Mouse (Mus musculus) spleen, adult 2 months (tissue): ENCODE measurements at regions not wholly inside any gene's neighbourhood (a gene's known extent, or its start where the extent isn't known, plus 50 kb on each side); places are given as distances from the start of the nearest gene placed in this dataset.

ENCODE experiments used
- DNase-seq, 2 experiments: peaks; one replicate each; pipeline versions ENCODE4 v3.0.0 to v3.0.0-alpha.2; 2012 to 2021; ENCODE audit warnings: low spot score in 2 of 2, low read depth in 1 of 2
- H3K27ac ChIP-seq: fragments of 200-500 bp; 2 replicates; pipeline ENCODE4 v1.5.1; 2012; ENCODE audit warnings: low read length, inconsistent platforms; ENCODE audit not compliant: insufficient read depth
- H3K27me3 ChIP-seq: fragments of 200-500 bp; 2 replicates; pipeline ENCODE4 v1.6.1; 2012; ENCODE audit warnings: mild to moderate bottlenecking, moderate library complexity, low read length, inconsistent platforms; ENCODE audit not compliant: control insufficient read depth, insufficient read depth
- H3K36me3 ChIP-seq: fragments of 200-500 bp; 2 replicates; pipeline ENCODE4 v1.6.1; 2012; ENCODE audit warnings: mild to moderate bottlenecking, low read length, inconsistent platforms; ENCODE audit not compliant: control insufficient read depth, insufficient read depth
- H3K4me1 ChIP-seq: fragments of 200-500 bp; 2 replicates; pipeline ENCODE4 v1.6.1; 2011; ENCODE audit warnings: inconsistent platforms; ENCODE audit not compliant: control insufficient read depth, insufficient read depth, insufficient read length
- H3K4me3 ChIP-seq: fragments of 200-500 bp; 2 replicates; pipeline ENCODE4 v1.5.1; 2011; ENCODE audit warnings: mild to moderate bottlenecking, inconsistent platforms; ENCODE audit not compliant: insufficient read depth, insufficient read length; ENCODE audit errors: extremely low read depth
- CTCF ChIP-seq: fragments of 200-500 bp; IDR thresholded peaks from 2 replicates; pipeline ENCODE4 v1.5.1; 2011; ENCODE audit warnings: mild to moderate bottlenecking, inconsistent platforms; ENCODE audit not compliant: insufficient read depth, insufficient read length, insufficient replicate concordance; ENCODE audit errors: extremely low read depth
- POLR2A ChIP-seq: fragments of 200-500 bp; IDR thresholded peaks from 2 replicates; pipeline ENCODE4 v1.6.1; 2011; ENCODE audit warnings: low read depth, low read length, inconsistent platforms
- WGBS: fragments of 180-500 bp; shearing (Covaris S2); methylation state at CpG from one replicate; pipeline ENCODE4 v1.1.7; 2018; 5-methylcytosine and 5-hydroxymethylcytosine counted together

DNA sequence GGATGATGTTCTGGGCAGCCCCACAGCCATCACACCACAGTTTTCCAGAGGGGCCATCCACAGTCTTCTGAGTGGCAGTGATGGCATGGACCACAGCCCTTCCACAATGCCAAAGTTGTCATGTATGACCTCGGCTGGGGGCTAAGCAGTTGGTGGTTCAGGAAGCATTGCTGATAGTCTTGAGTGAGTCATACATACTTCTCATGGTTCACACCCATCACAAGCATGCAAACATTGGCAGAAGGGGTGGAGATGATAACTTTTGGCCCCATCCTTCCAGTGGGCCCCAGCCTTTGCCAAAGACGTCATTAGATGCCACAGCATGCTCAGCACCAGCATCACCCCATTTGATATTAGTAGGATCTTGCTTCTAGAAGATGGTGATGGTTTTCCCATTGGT is 89.3 kb upstream of the Otud4 start:
- Histone ChIP-seq H3K27ac (no peak overlapping the region), H3K36me3 (no peaks in the 10 kb centered on the region), H3K4me1 (no peaks in the 10 kb centered on the region), H3K4me3 (no peak overlapping the region), H3K27me3 (no peaks in the 10 kb centered on the region)
- WGBS, result 84% methylated on average over 2 of the region's 2 CpGs
- no peak for DNase-seq
- TF ChIP-seq CTCF (no peak), POLR2A (no peak)

DNA sequence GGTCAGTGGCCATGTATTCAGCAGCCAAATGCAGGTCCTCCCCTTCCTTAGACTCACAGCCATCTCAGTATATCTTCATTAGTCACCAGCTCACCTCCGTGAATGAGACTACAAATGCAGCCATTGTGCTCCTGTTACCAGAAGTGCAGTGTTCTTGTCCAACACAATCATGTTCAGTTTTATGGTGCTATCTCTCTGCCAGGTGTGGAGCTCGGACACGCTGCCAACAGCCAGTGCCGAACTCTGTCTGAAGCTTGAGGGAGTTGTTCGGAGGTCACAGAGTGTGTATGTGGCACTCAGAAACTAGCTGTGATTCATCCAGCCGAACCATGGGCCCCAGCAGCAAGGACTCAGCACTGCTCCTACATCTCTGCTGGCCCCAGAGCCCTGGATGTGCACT is 91.3 kb upstream of the Otud4 start:
- 91% methylated on average over 6 of the region's 6 CpGs for WGBS
- Histone ChIP-seq H3K27me3 (no peaks in the 10 kb centered on the region), H3K4me1 (no peaks in the 10 kb centered on the region), H3K4me3 (no peak overlapping the region), H3K36me3 (no peaks in the 10 kb centered on the region), H3K27ac (no peak overlapping the region)
- no peak for TF ChIP-seq CTCF
- no peak for TF ChIP-seq POLR2A
- DNase-seq, result no peak

DNA sequence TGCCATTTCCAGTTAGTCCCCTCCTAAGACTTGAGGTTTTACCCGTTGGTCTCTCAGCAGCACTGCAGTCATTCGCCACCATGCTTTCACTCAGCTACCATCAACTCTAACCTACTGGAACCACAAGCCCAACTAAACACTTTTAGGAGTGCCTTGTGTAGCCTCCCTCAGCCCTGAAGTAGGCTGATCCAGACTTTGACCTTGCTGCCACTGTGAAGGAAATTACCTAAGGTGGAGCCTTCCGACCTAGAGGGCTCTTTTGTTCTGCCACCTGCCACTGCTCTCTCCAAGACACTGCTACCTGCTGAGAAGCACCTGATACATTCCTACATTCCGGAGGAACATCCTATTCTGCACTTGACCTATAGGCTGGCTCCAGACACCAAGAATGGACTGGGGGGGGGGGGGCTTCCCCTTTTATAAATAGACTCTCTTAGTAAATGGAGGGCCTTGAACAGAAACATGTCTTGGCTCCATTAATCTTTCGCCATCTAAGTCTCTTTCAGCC is 93.5 kb upstream of the Otud4 start:
- Histone ChIP-seq H3K4me3 (no peak overlapping the region), H3K4me1 (no peaks in the 10 kb centered on the region), H3K27ac (no peak overlapping the region), H3K36me3 (no peaks in the 10 kb centered on the region), H3K27me3 (no peaks in the 10 kb centered on the region)
- WGBS, result 94% methylated on average over 5 of the region's 5 CpGs
- no peak for DNase-seq
- no peak for TF ChIP-seq CTCF
- TF ChIP-seq POLR2A, result no peak

DNA sequence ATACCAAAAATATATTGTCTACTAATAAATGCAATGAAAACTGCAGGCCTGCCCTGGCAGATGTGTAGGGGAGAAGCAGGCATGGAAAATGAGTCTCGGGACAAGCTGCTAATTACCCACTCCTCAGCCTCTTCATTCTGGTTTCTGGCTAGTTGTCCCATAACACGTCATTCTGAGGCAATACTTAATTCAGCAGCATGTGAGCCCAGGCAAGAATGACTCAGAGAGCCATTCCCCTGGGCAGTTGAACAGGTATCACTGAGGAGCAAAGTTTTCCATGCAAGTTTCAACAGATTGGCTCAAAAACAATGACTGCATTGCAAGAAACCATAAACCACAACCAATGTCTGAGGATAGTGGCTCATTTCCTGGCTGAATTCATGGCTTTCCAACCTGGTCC is 97.0 kb upstream of the Otud4 start:
- no peak for DNase-seq
- H3K36me3 ChIP-seq, result no peaks in the 10 kb centered on the region
- no peak overlapping the region for H3K27ac ChIP-seq
- H3K27me3 ChIP-seq, result no peaks in the 10 kb centered on the region
- H3K4me1 ChIP-seq, result no peaks in the 10 kb centered on the region
- WGBS, result 79% methylated on average over 2 of the region's 2 CpGs
- no peak overlapping the region for H3K4me3 ChIP-seq
- TF ChIP-seq POLR2A, result no peak
- no peak for TF ChIP-seq CTCF

DNA sequence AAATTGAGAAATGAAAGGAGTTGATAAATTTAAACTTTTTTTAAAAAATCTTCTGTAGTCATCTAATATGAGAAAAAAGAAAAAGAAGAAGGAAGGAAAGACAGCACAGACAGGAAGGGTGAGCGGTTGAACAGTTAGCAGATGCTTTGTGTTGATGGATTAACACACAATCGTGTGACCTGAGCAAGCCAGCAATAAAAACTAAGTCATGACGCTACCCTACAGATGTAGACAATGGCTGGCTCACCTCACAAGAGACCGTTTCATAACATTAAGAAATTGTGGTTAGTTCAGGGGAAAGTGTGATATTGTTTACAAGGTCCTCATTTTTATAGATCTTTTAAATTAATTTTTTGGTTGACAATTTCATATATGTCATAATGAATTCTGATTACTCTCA is 99.4 kb upstream of the Otud4 start:
- no peak overlapping the region for H3K4me3 ChIP-seq
- WGBS, result 28% methylated on average over 4 of the region's 4 CpGs

DNA sequence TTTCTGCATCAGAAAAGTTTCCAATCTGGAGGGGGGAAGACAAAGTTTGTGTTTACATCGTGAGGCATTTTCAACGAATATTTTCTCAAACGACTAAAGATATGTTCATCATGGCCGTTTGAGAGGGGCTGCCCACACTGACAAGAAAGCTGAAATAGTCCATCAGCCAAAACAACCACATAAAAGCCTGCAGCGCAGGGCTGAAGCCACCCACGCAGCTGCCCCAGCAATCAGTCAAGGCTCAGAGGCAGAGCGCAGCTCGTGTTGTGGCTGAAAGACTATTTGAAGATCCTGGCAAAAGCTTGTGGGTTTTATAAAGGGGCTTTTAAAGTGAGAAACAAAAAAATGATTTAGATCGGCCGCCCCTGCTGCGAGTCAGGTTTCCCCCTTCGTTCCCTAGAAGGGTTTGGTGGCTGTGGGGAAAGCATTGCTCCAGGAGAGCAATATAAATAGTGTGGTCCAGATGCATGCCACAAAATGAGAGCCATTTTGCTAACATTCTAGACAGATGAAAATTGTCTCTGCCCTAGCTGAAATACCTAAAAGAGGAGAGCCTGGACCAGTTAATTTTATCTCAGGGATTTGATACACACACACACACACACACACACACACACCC is 105.0 kb upstream of the Otud4 start:
- 55% methylated on average over 12 of the region's 12 CpGs for WGBS
- no peak for TF ChIP-seq CTCF
- no peak for TF ChIP-seq POLR2A
- DNase-seq, result no peak
- H3K4me3 ChIP-seq, result no peak overlapping the region
- H3K4me1 ChIP-seq, result no peaks in the 10 kb centered on the region
- H3K27me3 ChIP-seq, result no peaks in the 10 kb centered on the region
- H3K36me3 ChIP-seq, result no peaks in the 10 kb centered on the region
- no peak overlapping the region for H3K27ac ChIP-seq

More for the DNA sequence above, 99.4 kb upstream of the Otud4 start:
- no peak for DNase-seq
- H3K4me1 ChIP-seq, result no peaks in the 10 kb centered on the region
- TF ChIP-seq CTCF, result no peak
- no peak for TF ChIP-seq POLR2A
- no peaks in the 10 kb centered on the region for H3K36me3 ChIP-seq
- H3K27ac ChIP-seq, result no peak overlapping the region
- no peaks in the 10 kb centered on the region for H3K27me3 ChIP-seq

DNA sequence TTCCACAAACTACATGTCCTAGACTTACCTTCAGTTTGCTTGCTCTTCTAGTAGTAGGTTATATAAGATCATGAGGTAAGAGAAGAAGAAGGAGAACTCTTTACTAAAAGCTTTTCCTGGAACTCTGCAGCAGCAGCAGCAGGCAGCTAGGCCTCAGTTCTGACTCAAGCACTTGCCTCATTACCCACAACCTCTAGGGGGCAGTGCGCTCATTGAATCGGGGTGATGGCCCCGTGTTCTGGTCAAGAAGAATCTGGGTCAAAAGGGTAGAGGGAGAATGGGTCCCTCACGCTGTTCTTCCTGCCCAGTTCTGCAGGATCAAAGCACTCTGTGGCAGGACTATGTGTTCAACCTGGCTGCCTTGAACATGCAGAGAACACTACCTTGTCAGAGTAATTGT is 109.9 kb upstream of the Otud4 start:
- no peak for DNase-seq

More for the DNA sequence above, 109.9 kb upstream of the Otud4 start:
- Histone ChIP-seq H3K4me1 (no peaks in the 10 kb centered on the region), H3K36me3 (no peaks in the 10 kb centered on the region), H3K27ac (no peak overlapping the region), H3K27me3 (no peaks in the 10 kb centered on the region), H3K4me3 (no peak overlapping the region)
- TF ChIP-seq CTCF (peak; percentile 10; the same call in 1 of the 2 replicates), POLR2A (no peak)
- 37% methylated on average over 4 of the region's 4 CpGs for WGBS
